Mouse (Mus musculus) embryo, embryonic 11 days (tissue): ENCODE data around the gene Foxc2.

Source experiments
- DNase-seq: peaks from one replicate; pipeline ENCODE4 v3.0.0-alpha.2; 2015

Foxc2 gene

DNA sequence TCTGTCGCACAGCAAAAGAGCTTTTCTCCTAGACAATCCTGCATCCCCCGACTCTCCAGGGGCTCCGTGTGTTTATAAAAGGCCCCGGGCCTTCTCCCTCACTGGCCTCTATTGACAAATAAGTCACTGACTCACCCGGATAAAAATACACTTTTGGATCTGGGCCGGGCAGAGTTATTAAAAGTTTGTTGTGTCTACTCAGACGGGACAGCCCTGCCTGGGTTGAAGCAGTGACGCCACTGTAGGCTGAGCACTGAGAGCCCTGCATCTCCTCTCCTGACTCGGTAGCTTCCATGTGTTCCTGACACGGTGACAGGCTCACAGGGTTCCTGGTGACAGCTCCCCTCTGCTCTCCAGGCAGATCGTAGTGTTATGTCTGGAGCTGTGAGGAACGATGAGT is 36.4 kb downstream of the Foxc2 start:
- DNase-seq: no peak

DNA sequence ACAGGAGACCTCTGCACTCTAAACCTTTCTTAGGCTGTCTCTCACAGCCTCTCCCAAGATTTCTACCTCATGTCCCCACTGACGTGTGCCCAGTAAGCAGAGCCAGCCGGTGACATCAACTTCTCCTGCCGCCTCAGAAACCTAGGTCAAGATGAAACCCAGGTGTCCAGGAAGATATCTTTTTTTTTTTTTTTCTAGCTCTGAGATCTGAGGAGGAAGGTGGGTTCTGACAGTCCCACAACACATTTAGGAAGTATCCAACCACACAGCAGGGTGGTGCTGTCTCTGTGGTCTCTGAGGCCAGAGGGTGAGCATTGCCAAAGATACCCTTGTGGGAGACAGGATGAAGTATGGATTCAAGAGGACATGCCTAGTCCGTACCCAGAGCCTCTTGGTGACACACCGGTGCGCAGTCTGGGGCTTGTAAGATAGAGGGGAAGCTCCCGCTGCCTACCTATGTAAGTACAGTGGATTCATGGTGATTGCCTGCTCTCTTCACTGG is 41.1 kb downstream of the Foxc2 start:
- DNase-seq: no peak

DNA sequence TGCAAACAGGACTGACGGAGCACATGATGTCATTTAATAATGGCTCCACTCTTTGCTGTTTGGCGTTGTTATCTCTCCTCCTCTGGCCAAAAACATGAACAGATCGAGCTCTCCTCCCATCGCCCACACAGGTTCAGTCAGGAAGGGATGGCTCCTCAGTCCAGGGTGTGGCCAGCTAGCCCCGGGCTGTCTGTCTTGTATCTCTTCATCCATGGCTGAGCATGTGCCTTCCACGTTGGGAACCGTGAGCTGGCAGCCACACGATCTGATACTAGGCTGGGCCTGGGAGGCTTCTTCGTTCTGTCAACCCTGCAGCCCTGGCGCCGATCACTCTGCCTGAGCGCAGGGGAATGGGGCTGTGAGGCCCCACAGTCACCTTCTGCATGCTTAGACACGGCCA is 42.8 kb downstream of the Foxc2 start:
- DNase-seq: no peak

DNA sequence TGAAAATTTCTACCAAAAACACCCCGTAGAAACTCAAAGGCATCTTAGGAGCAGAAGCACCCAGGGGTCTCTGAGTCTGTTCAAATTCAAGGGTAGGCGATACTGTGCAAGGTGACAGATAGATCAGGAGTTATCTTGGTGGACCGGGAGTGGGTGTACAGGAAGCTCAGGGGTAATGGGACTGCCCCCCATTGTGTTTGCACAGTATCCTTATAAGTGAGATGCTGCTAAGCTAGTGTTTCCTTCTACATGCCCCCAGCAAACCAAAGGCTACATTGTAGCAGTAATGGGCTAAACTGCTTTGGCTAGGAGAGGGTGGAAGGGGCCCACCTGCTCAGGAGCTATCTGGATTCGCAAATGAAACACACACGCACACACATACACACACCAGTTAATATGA is 45.5 kb downstream of the Foxc2 start:
- DNase-seq: no peak

DNA sequence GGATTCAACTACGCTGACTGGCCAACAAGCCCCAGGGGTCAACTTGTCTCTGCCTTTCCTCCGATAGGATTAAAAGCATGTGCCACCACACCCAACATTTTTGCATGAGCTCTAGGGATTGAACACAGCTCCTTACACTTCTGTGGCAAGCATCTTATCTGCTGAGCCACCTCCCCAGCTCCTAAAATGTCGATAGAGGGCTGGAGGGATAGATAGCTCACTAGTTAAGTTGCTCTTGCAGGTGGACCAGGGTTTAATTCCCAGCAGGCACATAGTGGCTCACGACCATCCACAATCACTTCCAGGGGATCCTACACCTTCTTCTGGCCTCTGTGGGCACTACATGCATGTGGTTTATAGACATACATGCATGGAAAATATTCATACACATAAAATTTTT is 46.4 kb downstream of the Foxc2 start:
- no peak for DNase-seq

DNA sequence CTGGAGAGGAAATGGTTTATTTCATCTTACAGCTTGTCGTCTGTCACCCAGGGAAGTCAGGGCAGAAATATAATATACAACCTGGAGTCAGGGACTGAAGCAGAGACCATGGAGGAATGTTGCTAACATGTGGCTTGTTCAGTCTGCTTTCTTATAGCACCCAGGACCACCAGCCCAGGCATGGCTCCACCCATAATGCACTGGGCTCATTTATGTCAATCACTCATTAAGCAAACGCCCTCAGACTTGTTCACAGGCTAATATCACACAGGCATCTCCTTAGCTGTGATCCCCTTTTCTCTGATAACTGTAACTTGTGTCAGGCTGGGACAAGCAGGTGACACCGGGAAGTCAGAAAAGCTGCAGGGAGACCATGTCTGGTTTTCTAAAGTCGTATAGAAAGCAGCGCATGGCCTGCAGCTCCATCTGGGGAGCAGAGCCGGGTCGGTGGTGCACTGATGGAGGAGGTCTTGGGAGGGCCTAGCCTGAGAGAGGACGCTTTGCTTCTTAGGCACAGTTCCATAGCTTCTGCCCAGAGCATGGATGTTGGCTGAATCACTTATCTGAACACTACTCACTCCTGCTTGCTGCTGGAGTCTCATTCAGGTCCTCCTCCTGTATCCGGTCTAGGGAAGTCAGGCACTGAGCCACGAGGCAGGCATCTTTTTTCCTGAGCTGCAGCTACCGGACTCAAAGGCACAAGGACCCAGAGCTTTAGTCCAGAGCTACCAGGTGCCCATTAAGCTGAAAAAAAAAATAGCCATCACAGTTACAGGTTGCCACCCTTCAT is 47.1 kb downstream of the Foxc2 start:
- DNase-seq: no peak

DNA sequence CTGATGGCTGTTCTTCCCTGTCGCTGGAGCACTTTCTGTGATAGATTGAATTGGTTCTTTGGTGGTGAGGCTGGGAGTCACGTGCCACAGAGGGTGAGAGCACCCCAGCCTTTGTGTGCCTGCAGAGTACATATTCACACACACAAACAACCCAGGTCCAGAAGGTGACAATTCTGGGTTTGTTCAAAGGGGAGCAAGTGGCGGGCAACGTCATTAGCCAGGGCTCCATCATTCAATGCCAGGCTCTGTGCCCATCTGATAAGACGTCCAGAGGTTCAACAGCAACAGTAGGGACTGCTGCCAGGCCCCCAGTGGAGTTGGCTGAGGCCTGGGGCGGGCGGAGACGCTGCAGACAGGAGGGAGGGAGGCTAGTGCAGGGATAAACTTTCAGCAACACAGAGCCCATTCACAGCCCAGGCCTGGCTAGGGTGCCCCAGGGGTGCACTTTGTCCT is 48.1 kb downstream of the Foxc2 start:
- DNase-seq: no peak

DNA sequence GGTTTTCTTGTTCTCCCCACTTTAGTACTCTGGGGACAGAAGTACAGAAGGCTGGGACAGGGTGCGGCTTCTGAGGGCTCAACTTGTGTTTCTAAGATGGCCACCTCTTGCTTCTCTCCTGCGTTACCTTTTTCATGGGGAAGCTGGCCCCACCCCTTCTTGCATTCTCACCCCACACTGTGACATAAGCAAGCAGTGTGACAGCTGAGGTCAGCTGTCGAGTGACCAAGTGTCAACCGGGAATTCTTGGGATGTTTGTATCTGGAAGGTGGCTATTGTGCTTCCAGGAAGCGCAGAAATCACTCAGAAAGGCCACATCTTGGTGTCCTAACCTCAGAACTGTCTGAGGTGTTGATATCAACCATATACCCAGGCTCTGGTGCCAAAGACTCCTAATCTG is 52.1 kb downstream of the Foxc2 start:
- no peak for DNase-seq
